Mouse (Mus musculus): ENCODE data around the gene Apom. TPM values are rescaled to one million over a fixed set of nuclear protein-coding genes. Genes with fewer than 3 reads are reported as not detected.

The Apom gene
- polyA plus RNA-seq, 2 experiments, result 1.1 TPM; not detected in 1

- Histone ChIP-seq H3K9ac (ENCODE audit: low read depth, low read length, severe bottlenecking) (peak overlapping the region; percentile 81), H3K4me1 (ENCODE audit: control insufficient read depth, insufficient read depth, low read length) (peaks cover 9% of the 10 kb centered on the region; the same call in 1 of the 2 replicates), H3K36me3 (ENCODE audit: control insufficient read depth, insufficient read depth, low read length) (peaks cover 28% of the 10 kb centered on the region), H3K4me3 (replicated peaks; ENCODE audit: low read length) (peak overlapping the region; percentile 73), H3K27ac (replicated peaks; ENCODE audit: low read depth, low read length) (peak overlapping the region; percentile 88), H3K27me3 (ENCODE audit: control insufficient read depth, insufficient read depth, low read length) (no peaks in the 10 kb centered on the region), H3K9me3 (ENCODE audit: control insufficient read depth, low read length) (no peaks in the 10 kb centered on the region), H3K4me2 (replicated peaks; ENCODE audit: low read depth, low read length, severe bottlenecking) (peak overlapping the region; percentile 73)
- ATAC-seq (ENCODE audit: low FRiP score, low read depth), result peak; percentile 56
- DNase-seq (ENCODE audit: low spot score), result no peak
- TF ChIP-seq POLR2A (IDR thresholded peaks at IDR 0.05; ENCODE audit: borderline replicate concordance, extremely low read depth, insufficient read depth, insufficient read length), result 0 out of 2 replicates have a peak, but pooled peaks have one; percentile 2
- 1% methylated on average over 26 of the region's 43 CpGs for WGBS
Observed at GRCm38 (mm10) chr17:35135591-35136320, 3.9 kb upstream of the Apom start.

- no peaks in the 10 kb centered on the region for H3K9me3 ChIP-seq (ENCODE audit: control insufficient read depth, low read length)
Observed at GRCm38 (mm10) chr17:35134801-35135590, 3.1 kb upstream of the Apom start, which contains the start of gene Bag6. Gene Bag6, plus strand, starts transcription at chr17:35135178.

GRCm38 (mm10) chr17:35133517-35133916, 1.7 kb upstream of the Apom start:
- no peak for TF ChIP-seq POLR2A (IDR thresholded peaks at IDR 0.05; ENCODE audit: borderline replicate concordance, extremely low read depth, insufficient read depth, insufficient read length)
- peaks cover 9% of the 10 kb centered on the region; the same call in 1 of the 2 replicates for H3K4me1 ChIP-seq (ENCODE audit: control insufficient read depth, insufficient read depth, low read length)
- no peak overlapping the region for H3K4me3 ChIP-seq (replicated peaks; ENCODE audit: low read length)
- DNase-seq (ENCODE audit: low spot score) (no peak), ATAC-seq (ENCODE audit: low FRiP score, low read depth) (no peak)
- no peaks in the 10 kb centered on the region for H3K27me3 ChIP-seq (ENCODE audit: control insufficient read depth, insufficient read depth, low read length)
- WGBS, result 97% methylated on average over 7 of the region's 7 CpGs
- no peak overlapping the region for H3K4me2 ChIP-seq (replicated peaks; ENCODE audit: low read depth, low read length, severe bottlenecking)
- H3K9me3 ChIP-seq (ENCODE audit: control insufficient read depth, low read length), result no peaks in the 10 kb centered on the region
- H3K36me3 ChIP-seq (ENCODE audit: control insufficient read depth, insufficient read depth, low read length), result peaks cover 15% of the 10 kb centered on the region
- H3K9ac ChIP-seq (ENCODE audit: low read depth, low read length, severe bottlenecking), result no peak overlapping the region
- no peak overlapping the region for H3K27ac ChIP-seq (replicated peaks; ENCODE audit: low read depth, low read length)

More at GRCm38 (mm10) chr17:35134801-35135590, 3.1 kb upstream of the Apom start, which contains the start of gene Bag6:
- peak; percentile 94 for DNase-seq (ENCODE audit: low spot score)
- WGBS, result under 1% methylated on average over 63 of the region's 66 CpGs
- Histone ChIP-seq H3K4me2 (replicated peaks; ENCODE audit: low read depth, low read length, severe bottlenecking) (peak within 1 kb of the TSS; percentile 73), H3K27ac (replicated peaks; ENCODE audit: low read depth, low read length) (peak within 1 kb of the TSS; percentile 88), H3K9ac (ENCODE audit: low read depth, low read length, severe bottlenecking) (peak within 1 kb of the TSS; percentile 81), H3K4me1 (ENCODE audit: control insufficient read depth, insufficient read depth, low read length) (peaks cover 9% of the 10 kb centered on the region; the same call in 1 of the 2 replicates), H3K36me3 (ENCODE audit: control insufficient read depth, insufficient read depth, low read length) (peaks cover 25% of the 10 kb centered on the region), H3K4me3 (replicated peaks; ENCODE audit: low read length) (peak within 1 kb of the TSS; percentile 73), H3K27me3 (ENCODE audit: control insufficient read depth, insufficient read depth, low read length) (no peaks in the 10 kb centered on the region)
- peak; percentile 93 for ATAC-seq (ENCODE audit: low FRiP score, low read depth)
- TF ChIP-seq POLR2A (IDR thresholded peaks at IDR 0.05; ENCODE audit: borderline replicate concordance, extremely low read depth, insufficient read depth, insufficient read length), result peak; percentile 26; the same call in 1 of the 2 replicates

GRCm38 (mm10) chr17:35132174-35132560, 317 bp upstream of the Apom start:
- Histone ChIP-seq H3K9me3 (ENCODE audit: control insufficient read depth, low read length) (no peaks in the 10 kb centered on the region), H3K27me3 (ENCODE audit: control insufficient read depth, insufficient read depth, low read length) (no peaks in the 10 kb centered on the region), H3K4me2 (replicated peaks; ENCODE audit: low read depth, low read length, severe bottlenecking) (no peak overlapping the region), H3K27ac (replicated peaks; ENCODE audit: low read depth, low read length) (no peak overlapping the region), H3K4me3 (replicated peaks; ENCODE audit: low read length) (no peak overlapping the region), H3K4me1 (ENCODE audit: control insufficient read depth, insufficient read depth, low read length) (peaks cover 11% of the 10 kb centered on the region), H3K36me3 (ENCODE audit: control insufficient read depth, insufficient read depth, low read length) (peaks cover 16% of the 10 kb centered on the region), H3K9ac (ENCODE audit: low read depth, low read length, severe bottlenecking) (no peak overlapping the region)
- DNase-seq (ENCODE audit: low spot score) (no peak), ATAC-seq (ENCODE audit: low FRiP score, low read depth) (no peak)
- TF ChIP-seq POLR2A (IDR thresholded peaks at IDR 0.05; ENCODE audit: borderline replicate concordance, extremely low read depth, insufficient read depth, insufficient read length), result no peak
- WGBS, result 76% methylated on average over 3 of the region's 3 CpGs

- WGBS, result 86% methylated on average over 8 of the region's 8 CpGs
- no peaks in the 10 kb centered on the region for H3K9me3 ChIP-seq (ENCODE audit: control insufficient read depth, low read length)
- no peak overlapping the region for H3K27ac ChIP-seq (replicated peaks; ENCODE audit: low read depth, low read length)
- H3K9ac ChIP-seq (ENCODE audit: low read depth, low read length, severe bottlenecking), result no peak overlapping the region
- no peak overlapping the region for H3K4me3 ChIP-seq (replicated peaks; ENCODE audit: low read length)
- ATAC-seq (ENCODE audit: low FRiP score, low read depth), result no peak
- no peaks in the 10 kb centered on the region for H3K27me3 ChIP-seq (ENCODE audit: control insufficient read depth, insufficient read depth, low read length)
- peaks cover 11% of the 10 kb centered on the region for H3K4me1 ChIP-seq (ENCODE audit: control insufficient read depth, insufficient read depth, low read length)
- no peak for DNase-seq (ENCODE audit: low spot score)
- TF ChIP-seq POLR2A (IDR thresholded peaks at IDR 0.05; ENCODE audit: borderline replicate concordance, extremely low read depth, insufficient read depth, insufficient read length), result no peak
- peaks cover 16% of the 10 kb centered on the region for H3K36me3 ChIP-seq (ENCODE audit: control insufficient read depth, insufficient read depth, low read length)
- H3K4me2 ChIP-seq (replicated peaks; ENCODE audit: low read depth, low read length, severe bottlenecking), result no peak overlapping the region
Observed at GRCm38 (mm10) chr17:35131038-35131437, 812 bp downstream of the Apom start.

All from limb, embryonic 14.5 days (tissue).